Mouse (Mus musculus): ENCODE measurements around the gene Grik3.
"Not testable (repeated sequence)": the region's sequence is repeated elsewhere in the genome, so short reads cannot be mapped to it uniquely, and the experiment has no call there.

The Grik3 gene

GRCm38 (mm10) chr4:125599510-125600005 is 109.1 kb downstream of the Grik3 start:
- no peak for DNase-seq

- DNase-seq: no peak
These were observed 110.1 kb downstream of the Grik3 start for GRCm38 (mm10) chr4:125600642-125601041.

GRCm38 (mm10) chr4:125601301-125601700 is 110.8 kb downstream of the Grik3 start:
- no peak for DNase-seq

- DNase-seq: no peak
These were observed 114.0 kb downstream of the Grik3 start for GRCm38 (mm10) chr4:125604494-125604893.

- DNase-seq: no peak
These were observed 115.6 kb downstream of the Grik3 start for GRCm38 (mm10) chr4:125606147-125606546.

GRCm38 (mm10) chr4:125607397-125608042 is 117.0 kb downstream of the Grik3 start:
- no peak for DNase-seq

- DNase-seq: not testable (repeated sequence)
These were observed 118.4 kb downstream of the Grik3 start for GRCm38 (mm10) chr4:125608896-125609295.

- DNase-seq: no peak
These were observed 119.1 kb downstream of the Grik3 start for GRCm38 (mm10) chr4:125609320-125610306.

GRCm38 (mm10) chr4:125617851-125618250 is 127.4 kb downstream of the Grik3 start:
- no peak for DNase-seq

GRCm38 (mm10) chr4:125618524-125619320 is 128.2 kb downstream of the Grik3 start:
- DNase-seq: no peak

- DNase-seq: no peak
These were observed 134.6 kb downstream of the Grik3 start for GRCm38 (mm10) chr4:125624885-125625678.

- no peak for DNase-seq
These were observed 139.0 kb downstream of the Grik3 start for GRCm38 (mm10) chr4:125629544-125629943.

- no peak for DNase-seq
These were observed 144.5 kb downstream of the Grik3 start for GRCm38 (mm10) chr4:125635037-125635436.

GRCm38 (mm10) chr4:125636616-125637304 is 146.3 kb downstream of the Grik3 start:
- DNase-seq: no peak

- no peak for DNase-seq
These were observed 146.9 kb downstream of the Grik3 start for GRCm38 (mm10) chr4:125637364-125637763.

- no peak for DNase-seq
These were observed 150.0 kb downstream of the Grik3 start for GRCm38 (mm10) chr4:125640520-125640919.

- DNase-seq: no peak
These were observed 150.6 kb downstream of the Grik3 start for GRCm38 (mm10) chr4:125640921-125641663.

GRCm38 (mm10) chr4:125644581-125645568 is 154.4 kb downstream of the Grik3 start:
- no peak for DNase-seq

GRCm38 (mm10) chr4:125651676-125652246 is 161.3 kb downstream of the Grik3 start:
- DNase-seq: no peak

All from B cell, adult 2 months (primary cell).